Mouse (Mus musculus) kidney, embryonic 15.5 days (tissue): ENCODE measurements around the gene Nr4a2. TPM values are rescaled to one million over a fixed set of nuclear protein-coding genes. Genes with fewer than 3 reads are reported as not detected.

ENCODE experiments used
- polyA plus RNA-seq: library from polyadenylated mRNA; unstranded; fragments of >200 nt; fragmentation: Nextera tagmentation; extraction: Ambion mirVana; gene quantifications from 2 replicates; pipeline ENCODE4 v1.2.1, GENCODE M21; 2015

Gene Nr4a2
- polyA plus RNA-seq, 1 experiment from 2014 or later = 4.2 TPM

Other genes starting within 250 kb of the Nr4a2 start
- gene Gpd2, start 113.6 kb upstream of the Nr4a2 start, polyA plus RNA-seq = 16.1 and 19.3 TPM in 2 replicates